Mouse (Mus musculus) liver, postnatal 0 days (tissue): ENCODE data around the gene Snrnp27.

ENCODE experiments used
- CTCF ChIP-seq: sonication (generic); IDR thresholded peaks from 2 replicates; pipeline ENCODE4 v1.5.1; 2016; ENCODE audit warnings: antibody characterized with exemption, low read depth
- EP300 ChIP-seq: IDR thresholded peaks from 2 replicates; pipeline ENCODE4 v1.6.1; 2016; ENCODE audit warnings: antibody characterized with exemption, low read depth, mild to moderate bottlenecking

GRCm38 (mm10) chr6:86637860-86638259 lies 46.5 kb downstream of the Snrnp27 start:
- TF ChIP-seq EP300 (no peak), CTCF (no peak)
